Mouse (Mus musculus): ENCODE results near the gene Rangrf. TPM values are rescaled to one million over a fixed set of nuclear protein-coding genes. Genes with fewer than 3 reads are reported as not detected.

Gene Rangrf
- polyA plus RNA-seq (2014; fragmentation: Illumina TruSeq; extraction: RNeasy Lipid Tissue Mini Kit (QIAGEN cat#74804); ENCODE audit: low read depth, low replicate concordance), result 1.5 TPM

DNA sequence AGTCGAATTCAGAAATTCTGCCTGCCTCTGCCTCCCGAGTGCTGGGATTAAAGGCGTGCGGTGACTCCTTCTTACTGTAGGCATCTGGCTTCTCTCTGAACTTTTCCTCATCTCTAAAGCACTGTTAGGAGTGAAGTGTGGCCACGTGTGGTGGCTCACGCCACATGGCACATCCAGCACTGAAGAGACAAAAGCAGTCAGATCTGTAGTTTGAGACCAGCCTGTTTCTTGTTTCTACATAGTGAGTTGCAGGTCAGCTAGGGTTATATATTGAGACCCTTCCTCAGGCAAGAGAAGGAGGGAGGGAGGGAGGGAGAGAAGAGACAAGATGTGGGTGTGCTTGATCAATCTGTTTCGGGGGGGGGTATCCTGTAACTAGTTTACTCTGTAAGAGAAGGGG, at the start of gene Rangrf:
Gene Rangrf, minus strand, starts transcription at position 101 of the 400 bp plus-strand sequence.

DNA sequence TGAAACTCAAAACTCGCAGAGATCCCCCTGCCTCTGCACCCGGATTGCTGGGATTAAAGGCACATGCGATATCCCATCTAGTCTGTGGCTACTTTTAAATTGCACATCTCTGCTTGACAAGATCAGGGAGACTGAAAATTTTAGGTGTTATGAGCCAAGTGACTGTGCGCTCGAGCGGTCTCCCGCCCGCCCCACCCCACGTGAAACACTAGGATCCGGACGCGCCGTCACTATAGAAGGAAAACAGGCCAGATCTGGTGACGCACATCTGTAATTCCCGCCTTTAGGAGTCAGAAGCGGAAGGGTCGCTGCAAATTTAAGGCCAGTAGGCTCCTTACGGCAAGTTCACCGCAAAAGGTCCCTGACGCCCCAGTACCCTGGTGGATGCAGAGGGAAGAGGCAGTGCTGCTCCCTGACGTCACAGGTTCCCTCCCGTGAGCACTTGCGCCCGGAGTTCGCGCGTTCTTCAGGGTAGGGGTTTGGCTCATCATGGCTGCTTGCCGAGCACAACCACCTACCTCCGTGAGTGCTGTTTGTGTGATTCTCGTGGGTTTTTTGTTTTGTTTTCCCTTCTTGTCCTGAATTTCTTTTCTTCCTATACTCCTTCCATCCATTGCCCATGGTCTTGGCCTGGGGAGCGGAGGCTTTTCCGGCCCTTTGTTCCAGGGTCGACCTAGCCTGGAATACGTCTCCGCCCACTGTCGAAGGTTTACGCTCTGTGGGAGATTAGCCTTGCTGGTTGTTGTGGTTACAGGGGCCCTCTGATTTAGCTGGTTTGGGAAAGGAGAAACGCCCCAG, 40.9 kb upstream of the Rangrf start, which contains the start of gene Ctc1:
Gene Ctc1, plus strand, starts transcription at position 268 of the 798 bp plus-strand sequence.

DNA sequence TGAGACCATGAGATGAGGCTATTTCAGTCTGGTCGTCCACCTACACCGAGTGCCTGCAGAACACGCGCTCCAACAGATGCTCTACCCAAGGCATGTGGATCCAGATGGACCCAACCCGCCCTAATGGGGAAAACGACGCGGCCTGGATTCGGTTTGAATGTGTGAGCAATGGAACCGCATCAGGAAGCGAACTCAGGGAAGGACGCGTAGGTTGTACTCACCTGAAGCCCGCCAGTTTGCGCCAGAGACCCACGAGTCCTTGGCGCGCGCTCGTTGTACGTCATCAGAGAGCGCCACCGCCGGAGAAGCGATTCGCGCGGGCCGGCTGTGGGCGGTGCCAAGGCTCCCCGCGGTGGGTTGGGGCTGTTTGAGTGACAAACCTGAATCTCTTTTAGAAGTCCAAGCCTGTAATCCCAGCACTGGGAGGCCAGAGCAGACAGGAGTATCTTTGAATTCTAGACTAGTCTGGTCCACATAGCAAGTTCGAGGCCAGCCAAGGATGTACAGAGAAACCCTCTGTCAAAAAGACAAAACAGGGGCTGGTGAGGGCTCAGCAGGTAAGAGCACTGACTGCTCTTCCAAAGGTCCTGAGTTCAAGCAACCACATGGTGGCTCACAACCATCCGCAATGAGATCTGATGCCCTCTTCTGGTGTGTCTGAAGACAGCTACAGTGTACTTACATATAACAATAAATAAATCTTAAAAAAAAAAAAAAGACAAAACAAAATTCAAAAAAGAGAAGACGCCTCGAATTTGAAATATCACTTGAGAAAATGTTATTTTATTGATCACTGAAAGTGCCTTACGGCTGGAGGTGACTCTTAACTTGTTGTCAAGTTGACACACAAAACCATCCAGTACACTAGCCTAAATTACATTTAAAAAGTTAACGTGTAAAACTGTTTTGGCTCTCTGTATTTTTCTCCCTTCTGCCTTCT, 33.5 kb upstream of the Rangrf start, which contains the start of gene Pfas:
Gene Pfas, minus strand, starts transcription at position 279 of the 940 bp plus-strand sequence.

DNA sequence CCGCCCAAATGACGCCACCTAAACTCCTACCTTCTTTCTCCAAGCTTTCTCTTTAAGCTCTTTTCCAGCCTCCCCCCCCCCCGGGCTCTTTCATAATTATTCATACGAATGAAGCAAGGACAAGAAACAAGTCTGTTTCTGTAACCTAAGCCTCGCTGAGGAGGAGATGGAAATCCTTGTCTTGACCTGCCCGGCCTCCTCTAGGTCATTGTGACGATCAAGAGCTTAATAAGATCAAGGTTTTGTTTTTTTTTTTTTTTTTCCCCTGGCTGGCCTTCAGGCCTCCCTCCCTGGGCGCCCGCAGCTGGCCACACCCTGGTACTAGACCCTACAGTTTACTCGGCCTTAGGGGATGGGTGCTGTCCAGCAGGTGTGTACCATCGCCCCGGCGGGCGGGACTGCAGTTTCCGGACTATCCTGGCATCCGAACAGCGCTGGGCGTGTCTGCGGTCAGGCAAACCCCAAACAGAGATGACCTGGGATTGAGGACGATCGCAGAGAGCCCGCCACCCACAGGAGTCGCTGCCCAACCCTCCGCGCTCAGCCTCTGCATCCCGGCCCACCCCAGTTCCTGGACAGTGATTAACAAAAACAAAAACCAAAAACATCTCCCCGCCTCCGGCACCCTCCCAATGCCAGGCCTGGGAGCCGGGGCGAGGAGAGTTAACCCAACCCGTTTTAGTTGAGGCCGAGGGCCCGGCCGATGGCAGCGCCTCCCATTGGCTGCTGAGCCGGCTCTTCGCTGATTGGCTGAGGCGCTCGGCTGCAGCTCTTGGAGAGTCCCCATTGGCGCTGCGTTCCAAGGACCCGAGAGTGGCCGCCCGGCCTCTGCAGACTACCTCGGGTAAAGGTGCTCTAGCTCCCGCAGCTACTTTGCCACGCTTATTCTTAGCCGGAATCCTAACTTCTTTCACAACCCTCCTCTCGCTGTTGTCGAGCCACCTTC, 7.4 kb downstream of the Rangrf start, which contains the start of gene Slc25a35:
Gene Slc25a35, plus strand, starts transcription at position 795 of the 946 bp plus-strand sequence.

DNA sequence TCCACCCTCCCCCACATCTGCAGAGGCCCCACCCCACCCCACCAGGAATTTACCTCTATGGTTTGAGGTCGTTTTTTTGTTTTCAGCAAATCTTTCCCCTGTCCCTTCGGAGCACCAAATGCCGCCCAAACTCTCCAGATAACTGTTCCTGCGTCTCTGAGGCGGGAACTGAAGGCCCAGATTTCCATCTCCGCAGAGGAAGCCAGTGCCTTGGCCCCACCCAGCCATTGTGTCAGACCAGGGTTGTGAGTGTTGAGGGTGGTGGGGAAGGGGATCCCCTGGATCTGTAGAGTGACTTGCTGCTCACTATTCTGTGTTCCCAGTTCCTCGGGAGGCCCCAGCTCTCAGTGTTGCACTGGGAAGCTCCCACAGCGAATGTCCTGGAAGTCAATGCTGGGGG, 17.7 kb downstream of the Rangrf start, which contains the start of gene Arhgef15:
Gene Arhgef15, minus strand, starts transcription at position 173 of the 400 bp plus-strand sequence.

DNA sequence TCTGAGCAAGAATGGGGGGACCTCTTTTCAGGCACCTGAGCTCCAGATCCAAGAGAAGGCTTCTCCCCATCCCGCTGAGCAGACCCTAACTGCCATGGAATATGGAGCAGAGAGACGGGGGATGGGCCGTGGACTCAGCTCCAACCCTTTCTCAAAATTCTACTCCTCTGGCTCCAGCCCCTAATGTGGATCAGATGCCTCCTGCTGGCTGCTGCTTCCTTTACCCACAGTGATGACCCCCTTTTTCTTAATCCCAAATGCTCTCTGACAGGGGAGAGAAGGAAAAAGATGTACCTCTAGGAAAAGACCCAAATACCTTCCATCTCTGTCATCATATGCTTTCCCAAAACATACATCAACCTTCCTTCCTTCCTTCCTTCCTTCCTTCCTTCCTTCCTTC, 48.0 kb downstream of the Rangrf start, which contains the start of gene Odf4:
Gene Odf4, minus strand, starts transcription at position 101 of the 400 bp plus-strand sequence.

Other genes with a start within 250 kb of the Rangrf start
- gene Ndel1, start 103.3 kb downstream of the Rangrf start, polyA plus RNA-seq (2014; fragmentation: Illumina TruSeq; extraction: RNeasy Lipid Tissue Mini Kit (QIAGEN cat#74804); ENCODE audit: low read depth, low replicate concordance), result 58.9 TPM
- gene Rnf222, start 86.6 kb downstream of the Rangrf start, polyA plus RNA-seq (2014; fragmentation: Illumina TruSeq; extraction: RNeasy Lipid Tissue Mini Kit (QIAGEN cat#74804); ENCODE audit: low read depth, low replicate concordance), result not detected
- 134 TPM for gene Rpl26, start 73.6 kb downstream of the Rangrf start, polyA plus RNA-seq (2014; fragmentation: Illumina TruSeq; extraction: RNeasy Lipid Tissue Mini Kit (QIAGEN cat#74804); ENCODE audit: low read depth, low replicate concordance)
- gene Odf4, start 48.1 kb downstream of the Rangrf start, polyA plus RNA-seq (2014; fragmentation: Illumina TruSeq; extraction: RNeasy Lipid Tissue Mini Kit (QIAGEN cat#74804); ENCODE audit: low read depth, low replicate concordance), result not detected
- gene Arhgef15, start 17.7 kb downstream of the Rangrf start, polyA plus RNA-seq (2014; fragmentation: Illumina TruSeq; extraction: RNeasy Lipid Tissue Mini Kit (QIAGEN cat#74804); ENCODE audit: low read depth, low replicate concordance), result 2.5 TPM
- 1.6 TPM for gene Slc25a35, start 7.1 kb downstream of the Rangrf start, polyA plus RNA-seq (2014; fragmentation: Illumina TruSeq; extraction: RNeasy Lipid Tissue Mini Kit (QIAGEN cat#74804); ENCODE audit: low read depth, low replicate concordance)
- 2.6 TPM for gene Pfas, start 33.3 kb upstream of the Rangrf start, polyA plus RNA-seq (2014; fragmentation: Illumina TruSeq; extraction: RNeasy Lipid Tissue Mini Kit (QIAGEN cat#74804); ENCODE audit: low read depth, low replicate concordance)
- 1.1 TPM for gene Ctc1, start 40.7 kb upstream of the Rangrf start, polyA plus RNA-seq (2014; fragmentation: Illumina TruSeq; extraction: RNeasy Lipid Tissue Mini Kit (QIAGEN cat#74804); ENCODE audit: low read depth, low replicate concordance)
- not detected for gene Aurkb, start 70.5 kb upstream of the Rangrf start, polyA plus RNA-seq (2014; fragmentation: Illumina TruSeq; extraction: RNeasy Lipid Tissue Mini Kit (QIAGEN cat#74804); ENCODE audit: low read depth, low replicate concordance)
- gene Borcs6, start 84.5 kb upstream of the Rangrf start, polyA plus RNA-seq (2014; fragmentation: Illumina TruSeq; extraction: RNeasy Lipid Tissue Mini Kit (QIAGEN cat#74804); ENCODE audit: low read depth, low replicate concordance), result 1.4 TPM
- gene Tmem107, start 95.6 kb upstream of the Rangrf start, polyA plus RNA-seq (2014; fragmentation: Illumina TruSeq; extraction: RNeasy Lipid Tissue Mini Kit (QIAGEN cat#74804); ENCODE audit: low read depth, low replicate concordance), result 0.61 TPM
- 23.6 TPM for gene Vamp2, start 113.3 kb upstream of the Rangrf start, polyA plus RNA-seq (2014; fragmentation: Illumina TruSeq; extraction: RNeasy Lipid Tissue Mini Kit (QIAGEN cat#74804); ENCODE audit: low read depth, low replicate concordance)
- 0.16 TPM for gene Per1, start 120.0 kb upstream of the Rangrf start, polyA plus RNA-seq (2014; fragmentation: Illumina TruSeq; extraction: RNeasy Lipid Tissue Mini Kit (QIAGEN cat#74804); ENCODE audit: low read depth, low replicate concordance)
- not detected for gene Hes7, start 145.2 kb upstream of the Rangrf start, polyA plus RNA-seq (2014; fragmentation: Illumina TruSeq; extraction: RNeasy Lipid Tissue Mini Kit (QIAGEN cat#74804); ENCODE audit: low read depth, low replicate concordance)
- gene 9130213A22Rik, start 147.4 kb upstream of the Rangrf start, polyA plus RNA-seq (2014; fragmentation: Illumina TruSeq; extraction: RNeasy Lipid Tissue Mini Kit (QIAGEN cat#74804); ENCODE audit: low read depth, low replicate concordance), result not detected
- not detected for gene Aloxe3, start 150.7 kb upstream of the Rangrf start, polyA plus RNA-seq (2014; fragmentation: Illumina TruSeq; extraction: RNeasy Lipid Tissue Mini Kit (QIAGEN cat#74804); ENCODE audit: low read depth, low replicate concordance)
- gene Alox12b, start 181.8 kb upstream of the Rangrf start, polyA plus RNA-seq (2014; fragmentation: Illumina TruSeq; extraction: RNeasy Lipid Tissue Mini Kit (QIAGEN cat#74804); ENCODE audit: low read depth, low replicate concordance), result not detected
- gene Alox8, start 222.7 kb upstream of the Rangrf start, polyA plus RNA-seq (2014; fragmentation: Illumina TruSeq; extraction: RNeasy Lipid Tissue Mini Kit (QIAGEN cat#74804); ENCODE audit: low read depth, low replicate concordance), result not detected